In the genomic region with DNA sequence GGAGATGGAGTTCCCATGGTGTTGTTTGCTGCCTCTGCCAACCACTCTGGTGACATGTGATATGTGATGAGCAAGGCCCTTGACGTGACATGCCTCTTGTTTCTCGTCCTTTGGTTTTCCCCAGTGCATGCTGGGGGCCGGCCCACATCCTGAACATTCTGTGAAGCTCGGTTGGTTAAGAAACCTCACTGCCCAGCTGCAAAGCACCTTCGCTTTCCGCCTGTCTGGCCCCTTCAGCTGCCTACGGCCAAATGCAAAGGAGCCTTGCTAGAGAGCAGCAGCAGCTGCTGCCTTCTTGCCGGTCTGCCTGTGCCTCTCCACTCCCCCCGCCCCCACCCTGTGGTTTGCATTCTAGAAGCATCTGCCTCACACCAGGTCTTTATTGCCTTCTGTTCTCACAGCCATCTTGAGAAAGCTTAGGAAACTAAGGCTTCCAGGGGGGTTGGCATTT, we compare ENCODE assay signal across 9 mouse cellular contexts.
DNase-seq lines count a peak whose midpoint lies in the region; ATAC-seq lines count a peak whose summit lies in the region.
"Had no signal": no experiment of that assay in that cellular context is flagged by ENCODE, and none has a peak within 500 bp of the region (broad histone marks: within the 10 kb centered on the region; RNA-seq: fewer than 3 reads in every experiment).

No protein-coding gene starts in this region.

- H3K4me3 ChIP-seq in liver, embryonic 11.5 days (ENCODE audit: low read depth, low read length) = no peak overlapping the region
- H3K4me3 ChIP-seq in megakaryocyte, embryonic 14.5 days (replicated peaks) = peak overlapping the region; percentile 14

- ATAC-seq in liver, embryonic 11.5 days (replicated peaks; ENCODE audit: low FRiP score) = no peak

- peaks cover 7% of the 10 kb centered on the region; the same call in 1 of the 2 replicates for H3K4me1 ChIP-seq in liver, embryonic 11.5 days (replicated peaks; ENCODE audit: control insufficient read depth, insufficient read depth, low read length)
- H3K4me1 ChIP-seq in megakaryocyte, embryonic 14.5 days = peaks cover 75% of the 10 kb centered on the region

- H3K9me3 ChIP-seq in liver, embryonic 11.5 days (ENCODE audit: control insufficient read depth, low read length) = no peaks in the 10 kb centered on the region
- H3K9me3 ChIP-seq in megakaryocyte, embryonic 14.5 days = no peaks in the 10 kb centered on the region

- no peaks in the 10 kb centered on the region for H3K27me3 ChIP-seq in liver, embryonic 11.5 days (replicated peaks; ENCODE audit: control insufficient read depth, insufficient read depth, low read length)
- no peaks in the 10 kb centered on the region for H3K27me3 ChIP-seq in megakaryocyte, embryonic 14.5 days (replicated peaks)

- H3K27ac ChIP-seq in liver, embryonic 11.5 days (ENCODE audit: low read depth, low read length) = no peak overlapping the region

- no peaks in the 10 kb centered on the region for H3K36me3 ChIP-seq in liver, embryonic 11.5 days (ENCODE audit: control insufficient read depth, insufficient read depth, low read length)
- H3K36me3 ChIP-seq in megakaryocyte, embryonic 14.5 days (replicated peaks; ENCODE audit: low read length) = peaks cover 6% of the 10 kb centered on the region

- no peak overlapping the region for H3K9ac ChIP-seq in liver, embryonic 11.5 days (ENCODE audit: low read depth, low read length)

- H3K4me2 ChIP-seq in liver, embryonic 11.5 days = no peak overlapping the region

- WGBS in liver, embryonic 11.5 days = 63% methylated on average over 9 of the region's 9 CpGs

- peak; percentile 17 for DNase-seq in liver
- DNase-seq in liver, embryonic 11.5 days (ENCODE audit: low spot score) = no peak
- DNase-seq in ZHBTc4 (ENCODE audit: low read depth, low spot score) = peak; percentile 54
- peak; percentile 55 to 59 for DNase-seq in thymus, postnatal 10 days (ENCODE audit: low spot score in 2 of 2)
- DNase-seq in layer of hippocampus, postnatal 36 days = no peak
- no peak for DNase-seq in frontal cortex, postnatal 14 days (ENCODE audit: low spot score in 2 of 2)
- no peak for DNase-seq in adrenal gland, postnatal 10 days
- DNase-seq: kidney, adult 18-20 months had no signal

Comparison
In these comparisons a context has a peak if more than half of its experiments do, and no peak if none do; other contexts are left out.
1. DNase-seq: peak in liver (single experiment), ZHBTc4 (single experiment) and thymus, postnatal 10 days (2 of 2); none in liver, embryonic 11.5 days (single experiment), layer of hippocampus, postnatal 36 days (0 of 2), frontal cortex, postnatal 14 days (0 of 2) and adrenal gland, postnatal 10 days (single experiment).